Mouse (Mus musculus) intestine, embryonic 15.5 days (tissue): Measurements from ENCODE around the gene Gm10750. TPM values are rescaled to one million over a fixed set of nuclear protein-coding genes. Genes with fewer than 3 reads are reported as not detected.
"Not testable (repeated sequence)": the region's sequence is repeated elsewhere in the genome, so short reads cannot be mapped to it uniquely, and the experiment has no call there.

Source experiments
- ATAC-seq: fragments of 200-750 bp; cut with Nextera tagmentation; 2 replicates; pipeline ENCODE4 v1.8.0; 2017; ENCODE audit warnings: moderate TSS enrichment, moderate library complexity
- H3K27ac ChIP-seq: fragments of 300-500 bp; sonication (generic); 2 replicates; pipeline ENCODE4 v1.5.1; 2015; ENCODE audit warnings: mild to moderate bottlenecking, inconsistent platforms
- H3K27me3 ChIP-seq: fragments of 300-500 bp; sonication (generic); replicated peaks from 2 replicates; pipeline ENCODE4 v1.6.1; 2015; ENCODE audit warnings: inconsistent platforms
- H3K36me3 ChIP-seq: fragments of 300-500 bp; sonication (generic); 2 replicates; pipeline ENCODE4 v1.6.1; 2015; ENCODE audit warnings: inconsistent platforms
- H3K4me1 ChIP-seq: fragments of 300-500 bp; sonication (generic); replicated peaks from 2 replicates; pipeline ENCODE4 v1.6.1; 2015; ENCODE audit warnings: inconsistent platforms
- H3K4me2 ChIP-seq: fragments of 300-500 bp; sonication (generic); replicated peaks from 2 replicates; pipeline ENCODE4 v1.6.1; 2015; ENCODE audit warnings: mild to moderate bottlenecking, inconsistent platforms
- H3K4me3 ChIP-seq: fragments of 300-500 bp; sonication (generic); replicated peaks from 2 replicates; pipeline ENCODE4 v1.5.1; 2015; ENCODE audit warnings: inconsistent platforms
- H3K9ac ChIP-seq: fragments of 300-500 bp; sonication (generic); 2 replicates; pipeline ENCODE4 v1.6.1; 2015; ENCODE audit warnings: inconsistent platforms
- H3K9me3 ChIP-seq: fragments of 300-500 bp; sonication (generic); 2 replicates; pipeline ENCODE4 v1.6.1; 2016; ENCODE audit warnings: inconsistent platforms
- WGBS: fragments of 180-500 bp; shearing (Covaris S2); methylation state at CpG from one replicate; pipeline ENCODE4 v1.1.7; 2015; 5-methylcytosine and 5-hydroxymethylcytosine counted together
- polyA plus RNA-seq: library from polyadenylated mRNA; unstranded; fragments of >200 nt; fragmentation: Nextera tagmentation; extraction: Ambion mirVana; gene quantifications from 2 replicates; pipeline ENCODE4 v1.2.1, GENCODE M21; 2015

Gm10750 gene
- not detected in 2 replicates for polyA plus RNA-seq

DNA sequence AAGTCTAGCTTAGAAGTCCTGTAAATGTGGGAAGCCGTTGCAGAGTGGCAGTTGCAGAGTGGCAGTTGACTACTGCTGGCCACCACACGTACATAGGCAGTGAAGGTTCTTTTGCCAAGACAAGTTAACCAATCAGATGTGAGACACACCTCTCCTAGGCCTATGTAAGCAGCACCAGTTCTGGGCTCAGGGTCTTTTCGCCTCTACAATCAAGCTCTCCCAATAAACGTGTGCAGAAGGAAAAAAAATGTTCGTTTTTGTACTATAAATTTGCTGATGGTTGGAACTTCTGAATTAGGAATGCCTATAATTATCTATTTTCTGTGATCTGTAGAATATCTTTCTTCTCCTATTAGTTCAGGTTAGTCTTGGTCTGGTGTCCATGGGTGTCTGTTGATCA, at the start of gene Gm10750:
Gene Gm10750, minus strand, starts transcription at position 101 of the 400 bp plus-strand sequence.
- not testable (repeated sequence) for H3K4me2 ChIP-seq, H3K9me3 ChIP-seq, H3K4me1 ChIP-seq, H3K9ac ChIP-seq, H3K36me3 ChIP-seq, H3K27ac ChIP-seq, H3K4me3 ChIP-seq, H3K27me3 ChIP-seq, ATAC-seq
- WGBS: 77% methylated on average over 5 of the region's 5 CpGs

DNA sequence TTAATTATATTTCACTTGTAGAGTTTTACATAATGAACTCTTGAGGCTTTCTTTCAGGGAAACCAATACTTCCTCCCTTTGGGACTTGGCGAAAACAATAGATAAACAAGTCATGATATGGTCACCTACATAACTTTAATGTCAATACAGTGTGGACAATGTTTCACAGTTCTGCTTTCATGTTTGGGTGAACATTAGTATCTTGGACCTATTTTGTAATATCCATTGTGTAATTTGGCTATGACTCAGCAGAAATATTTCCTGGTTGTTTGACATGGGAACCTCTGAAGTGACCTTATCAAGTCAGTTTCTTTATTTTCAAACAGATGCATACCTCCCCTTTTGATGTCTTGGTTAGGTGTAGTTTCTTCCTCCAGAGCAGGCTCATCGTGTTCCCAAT, 12.2 kb downstream of the Gm10750 start:
- no peaks in the 10 kb centered on the region for H3K36me3 ChIP-seq
- no peaks in the 10 kb centered on the region for H3K4me1 ChIP-seq
- H3K9ac ChIP-seq: no peak overlapping the region
- 74% methylated on average over 2 of the region's 2 CpGs for WGBS
- no peaks in the 10 kb centered on the region for H3K9me3 ChIP-seq
- no peak for ATAC-seq
- no peak overlapping the region for H3K4me3 ChIP-seq
- H3K27ac ChIP-seq: no peak overlapping the region
- H3K4me2 ChIP-seq: no peak overlapping the region
- H3K27me3 ChIP-seq: no peaks in the 10 kb centered on the region

DNA sequence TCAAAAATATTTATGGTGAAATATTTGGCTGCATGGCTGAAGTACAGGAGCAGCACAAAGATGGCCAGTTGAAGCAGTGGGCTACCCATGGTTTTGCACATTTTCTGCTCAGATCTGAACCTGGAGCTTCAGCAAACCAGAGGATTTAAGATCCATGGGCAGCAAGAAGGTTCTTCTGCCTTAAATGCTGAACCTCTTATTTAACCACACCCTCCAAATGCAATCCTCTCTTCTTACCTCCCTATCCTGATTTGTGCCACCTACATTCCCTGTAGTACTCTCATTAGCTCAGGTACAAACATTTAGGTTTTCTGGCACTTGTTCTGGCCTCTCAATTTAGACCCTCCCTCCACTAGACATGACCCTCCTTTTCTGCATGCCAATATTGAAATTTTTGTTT, 13.9 kb downstream of the Gm10750 start, which contains the start of gene Gm1330:
Gene Gm1330, minus strand, starts transcription at position 101 of the 400 bp plus-strand sequence.
- no peaks in the 10 kb centered on the region for H3K9me3 ChIP-seq
- H3K4me3 ChIP-seq: no peak within 1 kb of the TSS
- no peak within 1 kb of the TSS for H3K27ac ChIP-seq
- ATAC-seq: no peak
- H3K9ac ChIP-seq: no peak within 1 kb of the TSS
- no peaks in the 10 kb centered on the region for H3K27me3 ChIP-seq
- H3K4me1 ChIP-seq: no peaks in the 10 kb centered on the region
- H3K36me3 ChIP-seq: no peaks in the 10 kb centered on the region
- no peak within 1 kb of the TSS for H3K4me2 ChIP-seq

DNA sequence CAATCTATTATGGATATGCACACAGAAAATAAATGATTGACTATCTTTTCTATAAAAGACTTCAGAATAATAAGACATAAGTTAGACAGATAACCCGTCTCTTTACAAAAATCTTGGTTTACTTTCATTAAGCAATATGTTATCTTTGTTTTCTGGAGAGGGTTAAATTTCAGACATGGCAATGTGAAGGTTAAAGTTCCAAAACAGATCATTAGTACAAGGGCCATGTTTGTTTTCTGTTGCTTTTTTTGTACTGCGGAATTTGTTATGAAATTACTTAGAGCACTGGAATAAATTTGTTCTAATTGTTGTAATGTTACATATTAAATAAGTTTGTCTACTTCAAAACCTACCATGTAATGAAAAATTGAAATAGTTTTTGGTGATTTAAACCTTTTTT, 21.9 kb downstream of the Gm10750 start:
- WGBS: 88% methylated on average over 2 of the region's 2 CpGs
- no peak for ATAC-seq
- no peaks in the 10 kb centered on the region for H3K9me3 ChIP-seq

More for the DNA sequence above, 21.9 kb downstream of the Gm10750 start:
- H3K36me3 ChIP-seq: no peaks in the 10 kb centered on the region
- no peak overlapping the region for H3K27ac ChIP-seq
- H3K4me2 ChIP-seq: no peak overlapping the region
- no peaks in the 10 kb centered on the region for H3K27me3 ChIP-seq
- no peak overlapping the region for H3K4me3 ChIP-seq
- H3K4me1 ChIP-seq: no peaks in the 10 kb centered on the region
- no peak overlapping the region for H3K9ac ChIP-seq

Other genes with a start within 250 kb of the Gm10750 start
- not detected in 2 replicates for gene Cst11, start 245.7 kb downstream of the Gm10750 start, polyA plus RNA-seq
- not detected in 2 replicates for gene 8030411F24Rik, start 235.2 kb downstream of the Gm10750 start, polyA plus RNA-seq
- 0.67 TPM in 1 of 2 replicates, not detected in the other for gene Cst12, start 227.9 kb downstream of the Gm10750 start, polyA plus RNA-seq
- gene Cst8, start 218.5 kb downstream of the Gm10750 start, polyA plus RNA-seq: 0.45 TPM in 1 of 2 replicates, not detected in the other
- not detected in 2 replicates for gene Cst13, start 197.2 kb downstream of the Gm10750 start, polyA plus RNA-seq
- not detected in 2 replicates for gene Cst9, start 182.1 kb downstream of the Gm10750 start, polyA plus RNA-seq
- gene 9230104L09Rik, start 152.2 kb downstream of the Gm10750 start, polyA plus RNA-seq: not detected in 2 replicates
- gene Cst3, start 141.5 kb downstream of the Gm10750 start, polyA plus RNA-seq: 349 and 390 TPM in 2 replicates
- gene Gm1330, start 14.0 kb downstream of the Gm10750 start, polyA plus RNA-seq: not detected in 2 replicates